Mouse (Mus musculus): ENCODE data around the gene Cdk20.
"Not testable (repeated sequence)": the region's sequence is repeated elsewhere in the genome, so short reads cannot be mapped to it uniquely, and the experiment has no call there.

DNA sequence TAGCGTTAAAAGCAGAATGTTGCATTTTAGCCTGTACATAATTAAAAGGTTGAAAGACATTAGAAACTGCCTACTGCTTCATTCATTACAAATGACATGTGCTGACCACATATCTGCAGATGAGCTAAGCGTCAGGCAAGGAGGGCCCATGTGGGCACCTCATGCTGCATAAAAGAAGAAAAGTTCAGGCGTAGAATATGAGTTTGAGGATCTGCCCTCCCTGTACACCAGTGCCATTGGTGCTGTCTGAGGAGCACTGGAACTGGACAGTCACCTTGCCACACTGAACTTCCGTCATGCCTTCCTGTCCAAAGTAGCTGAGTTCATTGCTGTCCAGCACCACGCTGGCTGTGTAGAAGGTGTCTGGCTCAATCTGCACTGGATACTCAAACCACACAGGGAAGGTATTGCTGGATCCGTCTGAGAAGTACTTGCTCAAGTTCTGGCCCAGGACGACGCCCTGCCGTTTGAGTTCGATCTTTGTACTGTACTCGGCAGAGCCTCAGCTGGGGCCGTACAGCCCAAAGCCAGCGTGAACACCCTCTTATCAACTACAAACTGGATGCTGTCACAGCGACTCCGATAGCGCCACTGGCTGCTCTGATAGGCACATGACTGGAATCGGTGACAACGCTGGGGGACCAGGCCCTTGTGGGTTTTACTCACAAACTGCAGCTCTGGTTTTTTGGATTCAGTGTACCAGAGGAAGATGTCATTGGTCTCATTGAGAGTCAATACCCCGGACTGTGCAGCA, 25.3 kb downstream of the Cdk20 start:
- TF ChIP-seq GATA1 (IDR thresholded peaks at IDR 0.05; ENCODE audit: borderline replicate concordance, low read length); FLI1 (IDR thresholded peaks at IDR 0.05; ENCODE audit: low read length): not testable (repeated sequence)
